Mouse (Mus musculus) lung, adult 10 weeks (tissue): ENCODE data around the gene Eif4g1. TPM values are rescaled to one million over a fixed set of nuclear protein-coding genes. Genes with fewer than 3 reads are reported as not detected.

ENCODE experiments used
- polyA plus RNA-seq: library from polyadenylated mRNA; stranded (reverse); fragments of 350-450 nt; fragmentation: Illumina TruSeq; extraction: RNeasy Lipid Tissue Mini Kit (QIAGEN cat#74804); gene quantifications from one replicate; pipeline ENCODE4 v1.2.3, GENCODE M21; 2014; ENCODE audit warnings: low read depth, low replicate concordance; ENCODE audit not compliant: insufficient read depth

Gene Eif4g1
- 71.2 TPM for polyA plus RNA-seq

DNA sequence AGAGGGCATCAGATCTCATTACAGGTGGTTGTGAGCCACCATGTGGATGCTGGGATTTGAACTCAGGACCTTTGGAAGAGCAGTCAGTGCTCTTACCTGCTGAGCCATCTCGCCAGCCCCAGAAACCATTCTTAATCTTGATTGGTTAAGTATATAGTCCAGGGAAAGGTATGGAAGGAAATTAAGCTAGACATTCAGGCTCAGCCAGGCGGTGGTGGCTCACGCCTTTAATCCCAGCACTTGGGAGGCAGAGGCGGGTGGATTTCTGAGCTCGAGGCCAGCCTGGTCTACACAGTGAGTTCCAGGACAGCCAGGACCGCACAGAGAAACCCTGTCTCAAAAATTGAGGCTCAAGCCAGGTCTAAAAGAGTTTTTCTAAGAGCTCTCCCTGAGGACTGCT is at the start of gene Eif4g1:
Gene Eif4g1, plus strand, starts transcription at position 301 of the 400 bp plus-strand sequence.

DNA sequence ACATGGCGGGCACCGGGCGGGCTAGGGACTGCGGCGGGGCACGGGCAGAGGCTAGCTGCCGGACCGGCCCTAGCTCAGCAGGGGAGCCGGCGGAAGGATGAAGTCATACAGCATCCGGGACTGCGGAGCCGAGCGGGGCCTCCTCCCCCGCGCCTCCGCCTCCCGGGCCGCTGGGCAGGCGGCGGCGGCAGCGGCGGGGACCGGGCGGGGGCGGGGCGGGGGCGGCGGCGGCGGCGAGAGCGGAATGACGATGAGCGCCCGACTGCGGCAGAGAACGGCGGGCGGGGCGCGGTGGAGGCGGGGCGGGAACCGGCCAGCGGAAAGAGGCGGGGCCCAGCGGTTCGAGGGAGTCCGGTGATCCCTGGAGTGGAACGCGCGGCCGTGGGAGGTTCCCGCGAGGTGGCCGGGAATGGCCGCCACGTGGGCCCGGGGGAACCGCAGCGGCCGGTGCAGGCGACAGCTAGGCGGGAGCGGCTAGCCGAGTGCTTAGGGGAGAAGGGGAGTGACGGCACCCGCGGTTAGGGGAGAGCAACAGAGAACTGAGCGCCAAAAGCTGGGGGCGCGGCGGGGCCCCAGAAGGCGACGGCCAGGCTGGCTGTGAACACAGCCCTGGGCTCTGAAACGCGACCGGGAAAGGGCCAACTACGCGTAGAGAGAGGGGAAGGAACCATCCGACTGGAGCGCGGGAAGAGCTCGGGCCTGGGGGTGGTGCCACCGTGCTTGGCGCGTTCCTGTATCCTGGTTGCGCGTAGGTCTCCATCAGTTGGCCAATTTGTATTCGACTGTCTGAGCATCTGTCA is 46.7 kb upstream of the Eif4g1 start, which contains the start of gene Camk2n2:
Gene Camk2n2, minus strand, starts transcription at position 97 of the 800 bp plus-strand sequence.

DNA sequence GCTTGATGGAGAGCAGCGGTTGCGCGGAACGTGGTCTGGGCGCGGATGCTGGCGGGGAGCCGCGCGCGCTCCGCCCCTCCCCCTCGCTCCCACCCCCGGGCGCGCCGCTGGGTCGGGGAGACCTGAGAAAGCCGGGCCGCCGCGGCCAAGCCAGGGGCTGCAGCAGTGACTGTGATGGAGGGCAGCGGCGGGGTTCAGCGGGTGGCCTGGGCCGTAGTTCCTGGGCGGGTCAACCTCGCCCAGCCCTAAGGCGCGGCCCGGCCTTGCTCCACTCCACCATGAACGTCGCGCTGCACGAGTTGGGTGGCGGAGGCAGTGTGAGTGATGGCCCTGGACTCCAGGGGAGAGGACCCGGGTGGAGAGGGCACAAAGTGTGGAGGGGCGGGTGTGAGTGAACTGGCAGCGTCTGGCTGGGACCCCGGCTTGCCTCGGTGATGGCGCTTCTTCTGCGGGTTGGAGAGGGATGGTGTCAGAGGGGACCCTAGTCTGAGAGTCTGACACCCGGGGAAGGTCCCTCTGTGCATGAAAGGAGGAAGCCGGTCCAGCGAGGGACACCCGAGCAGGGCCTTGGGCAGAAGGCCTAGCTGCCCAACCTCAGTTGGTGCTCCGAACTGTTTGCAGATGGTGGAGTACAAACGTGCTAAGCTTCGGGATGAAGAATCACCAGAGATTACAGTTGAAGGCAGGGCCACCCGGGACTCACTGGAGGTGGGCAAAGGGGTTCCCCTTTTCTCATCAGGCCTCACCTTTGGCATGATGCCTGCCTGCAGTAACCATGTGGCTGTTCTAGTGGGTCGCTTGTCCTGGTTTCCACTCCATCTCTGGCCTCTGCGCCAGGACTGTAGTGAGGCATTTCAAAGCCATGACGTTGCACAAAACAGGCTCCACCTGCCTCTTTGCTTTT is 38.1 kb upstream of the Eif4g1 start, which contains the start of gene Ece2:
Gene Ece2, plus strand, starts transcription at position 98 of the 904 bp plus-strand sequence.

DNA sequence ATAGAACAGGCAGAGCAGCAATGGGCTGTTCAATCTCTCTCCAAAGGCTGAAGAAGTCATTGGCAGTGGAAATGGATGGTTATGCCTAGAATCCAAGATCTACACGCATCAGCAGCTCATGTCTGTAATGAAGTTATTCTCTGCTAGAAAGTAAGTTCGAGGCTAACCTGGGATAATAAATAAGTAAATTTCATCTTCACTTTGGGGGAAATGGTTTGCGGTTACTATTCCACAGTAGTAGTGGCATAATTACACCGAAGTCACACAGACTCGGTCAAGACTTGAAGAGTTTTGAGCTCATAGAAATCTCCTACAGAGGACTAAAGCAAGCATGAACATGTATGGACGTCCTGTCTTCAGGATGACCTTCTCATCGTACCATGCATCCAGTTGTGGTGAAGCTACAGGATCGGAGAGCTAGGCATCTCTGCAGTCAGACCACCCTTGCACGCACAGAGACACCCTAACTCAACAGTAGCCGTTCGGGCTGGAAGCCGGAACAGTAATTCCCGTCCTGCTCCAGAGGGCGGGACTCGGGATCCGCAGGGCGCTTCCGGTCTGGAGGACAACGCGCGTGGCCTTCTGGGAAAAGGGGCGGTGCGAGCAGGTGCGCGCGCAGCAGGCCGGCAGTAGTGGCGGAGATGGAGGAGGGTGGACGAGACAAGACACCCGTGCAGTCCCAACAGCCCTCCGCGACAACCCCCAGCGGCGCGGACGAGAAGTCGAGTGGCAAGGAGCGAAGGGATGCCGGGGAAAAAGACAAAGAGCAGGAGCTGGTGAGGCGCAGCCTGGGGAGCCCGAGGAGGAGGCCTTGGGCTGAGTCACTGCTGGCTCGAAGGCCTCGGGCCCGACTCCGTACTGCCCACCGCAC is 16.8 kb upstream of the Eif4g1 start, which contains the start of gene Psmd2:
Gene Psmd2, plus strand, starts transcription at position 577 of the 871 bp plus-strand sequence.

DNA sequence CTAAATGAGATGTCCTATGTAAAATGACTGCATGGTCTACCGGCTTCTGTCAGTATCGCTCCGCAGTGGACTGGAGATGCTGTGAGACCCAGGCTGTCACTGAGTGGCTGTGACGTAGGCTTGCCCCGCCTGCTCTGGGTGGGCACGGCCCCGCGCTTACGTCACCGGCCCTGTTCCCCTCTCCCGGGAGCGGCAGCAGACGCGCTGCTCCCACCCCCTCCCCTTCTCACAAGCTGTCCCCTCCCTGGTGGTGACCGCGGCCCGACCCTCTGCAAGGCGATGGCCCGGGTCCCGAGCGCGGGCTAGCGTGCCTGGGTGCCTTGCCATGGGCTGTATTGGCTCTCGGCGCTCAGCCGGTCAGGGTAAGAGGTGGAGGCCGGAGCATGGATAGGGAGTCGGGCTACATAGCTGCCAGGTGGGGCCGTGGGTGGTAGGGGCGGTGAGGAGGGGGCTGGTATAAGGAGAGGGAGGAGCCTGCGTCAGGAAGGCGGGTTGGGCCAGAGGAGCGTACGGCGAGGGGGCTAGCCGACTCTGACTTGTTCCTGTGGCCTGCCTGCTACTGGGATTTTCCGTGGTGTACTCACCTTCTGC is 25.1 kb downstream of the Eif4g1 start, which contains the start of gene Fam131a:
Gene Fam131a, plus strand, starts transcription at position 131 of the 591 bp plus-strand sequence.

DNA sequence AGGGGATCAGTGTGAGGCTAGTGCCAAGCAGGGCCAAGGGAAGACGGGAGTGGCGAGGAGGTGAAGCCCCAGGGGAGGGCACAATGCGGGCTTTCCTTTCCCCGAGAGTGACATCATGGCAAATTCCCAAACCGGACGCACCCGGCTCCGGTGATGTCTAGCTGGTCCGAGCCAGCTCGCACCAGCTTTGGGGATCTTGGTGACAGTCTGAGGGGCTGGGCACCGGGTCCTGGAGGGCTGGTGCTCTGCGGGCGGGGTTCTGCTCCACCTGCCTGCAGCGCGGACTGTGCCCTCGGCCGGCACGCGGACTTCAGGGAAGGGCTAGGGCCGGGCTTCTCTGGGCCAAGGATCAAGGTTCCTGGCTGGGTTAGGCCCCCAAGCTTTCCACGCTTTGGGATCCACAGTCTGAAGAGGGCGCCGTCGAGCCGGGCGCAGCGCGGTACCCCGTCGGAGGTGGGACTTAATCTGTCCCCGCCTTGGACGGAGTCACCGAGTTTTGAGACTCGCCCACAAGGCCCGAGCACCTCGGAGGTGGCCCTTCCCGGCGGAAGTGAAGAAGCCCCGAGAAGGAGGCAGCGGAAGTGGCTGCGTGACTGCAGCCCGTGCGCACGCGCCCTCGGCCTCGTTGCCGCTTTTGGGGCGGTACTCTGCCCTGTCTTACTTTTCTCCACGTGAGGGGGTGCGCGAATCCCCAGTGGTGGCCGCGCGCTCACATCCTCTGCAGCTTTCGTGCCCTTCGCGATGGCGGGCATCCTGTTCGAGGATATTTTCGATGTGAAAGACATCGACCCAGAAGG is 49.3 kb downstream of the Eif4g1 start, which contains the start of the genes Polr2h and Clcn2:
Gene Polr2h, plus strand, starts transcription at position 485 of the 797 bp plus-strand sequence.
Gene Clcn2, minus strand, starts transcription at position 566 of the 797 bp plus-strand sequence.

DNA sequence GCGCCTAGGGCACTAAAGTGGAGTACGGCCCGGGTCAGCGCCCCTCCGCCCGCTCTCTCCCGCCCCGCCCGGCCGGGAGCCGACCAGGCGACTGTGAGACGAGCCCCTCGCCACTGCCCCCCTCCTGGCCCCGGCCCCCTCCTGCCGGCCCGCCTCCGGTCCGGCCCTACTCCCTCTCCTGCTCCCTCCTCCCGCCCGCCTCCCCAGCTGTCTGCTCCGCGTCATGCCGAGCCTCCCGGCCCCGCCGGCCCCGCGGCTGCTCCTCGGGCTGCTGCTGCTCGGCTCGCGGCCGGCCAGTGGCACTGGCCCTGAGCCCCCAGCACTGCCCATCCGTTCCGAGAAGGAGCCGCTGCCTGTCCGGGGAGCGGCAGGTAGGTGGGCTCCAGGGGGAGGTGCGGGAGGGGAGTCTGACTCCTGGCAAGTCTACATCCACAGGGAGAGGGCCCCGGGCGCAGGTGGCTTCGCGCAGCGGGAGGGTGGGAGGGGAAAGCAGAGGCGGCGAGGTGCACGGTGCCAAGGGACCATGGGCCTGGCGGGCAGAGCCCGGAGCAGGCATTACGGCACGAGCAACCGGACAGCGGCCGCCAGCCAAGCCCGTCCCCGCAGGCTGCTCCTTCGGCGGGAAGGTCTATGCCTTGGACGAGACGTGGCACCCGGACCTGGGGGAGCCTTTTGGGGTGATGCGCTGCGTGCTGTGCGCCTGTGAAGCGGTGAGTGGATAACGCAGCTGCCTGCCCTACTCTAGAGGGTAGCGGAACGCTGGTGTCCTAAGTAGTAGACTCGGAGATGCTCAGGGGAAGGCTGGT is 65.0 kb downstream of the Eif4g1 start, which contains the start of gene Chrd:
Gene Chrd, plus strand, starts transcription at position 203 of the 806 bp plus-strand sequence.

DNA sequence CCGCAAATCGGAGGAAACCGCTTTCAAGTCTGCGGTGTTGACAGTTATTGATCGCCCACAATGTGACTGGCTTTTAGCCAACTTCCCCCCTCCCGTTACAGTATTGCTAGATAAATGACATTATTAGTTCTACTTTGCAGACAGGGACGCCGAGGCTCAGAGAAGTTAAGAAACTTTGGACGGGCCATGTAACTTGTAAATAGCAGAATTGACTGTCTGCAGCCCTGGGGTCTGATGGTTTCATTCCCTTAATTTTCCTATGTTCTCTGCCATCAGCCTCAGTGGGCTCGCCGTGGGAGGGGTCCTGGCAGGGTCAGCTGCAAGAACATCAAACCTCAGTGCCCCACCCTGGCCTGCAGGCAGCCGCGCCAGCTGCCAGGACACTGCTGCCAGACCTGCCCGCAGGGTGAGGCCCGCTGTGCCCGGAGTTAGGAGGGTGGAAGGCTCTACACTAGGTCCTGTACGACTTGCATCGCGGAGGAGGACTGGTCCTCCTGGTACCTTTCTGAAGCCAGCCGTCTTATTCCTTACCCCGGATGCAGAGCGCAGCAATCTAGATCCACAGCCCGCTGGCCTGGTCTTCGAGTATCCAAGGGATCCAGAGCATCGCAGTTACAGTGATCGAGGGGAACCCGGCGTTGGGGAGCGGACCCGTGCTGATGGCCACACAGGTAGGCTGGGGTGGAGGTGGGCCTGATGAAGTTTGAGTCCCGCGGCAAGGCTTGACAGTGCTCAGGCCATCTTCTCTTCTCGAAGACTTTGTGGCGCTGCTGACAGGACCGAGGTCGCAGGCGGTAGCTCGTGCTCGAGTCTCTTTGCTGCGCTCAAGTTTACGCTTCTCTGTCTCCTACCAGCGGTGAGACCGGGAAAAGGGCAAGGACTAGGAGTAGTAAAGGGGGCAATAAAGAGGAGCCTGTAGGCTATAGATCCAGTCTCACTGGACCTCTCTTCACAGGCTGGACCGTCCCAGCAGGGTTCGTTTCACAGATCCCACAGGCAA is 65.9 kb downstream of the Eif4g1 start, which contains the start of gene Thpo:
Gene Thpo, minus strand, starts transcription at position 781 of the 1,000 bp plus-strand sequence.

Other genes with a start within 250 kb of the Eif4g1 start
- 26.6 TPM for gene Abcc5, start 241.9 kb upstream of the Eif4g1 start, polyA plus RNA-seq
- 43.4 TPM for gene Eif2b5, start 169.5 kb upstream of the Eif4g1 start, polyA plus RNA-seq
- gene Dvl3, start 151.3 kb upstream of the Eif4g1 start, polyA plus RNA-seq = 7.2 TPM
- gene Ap2m1, start 132.8 kb upstream of the Eif4g1 start, polyA plus RNA-seq = 172 TPM
- 29.9 TPM for gene Abcf3, start 119.7 kb upstream of the Eif4g1 start, polyA plus RNA-seq
- not detected for gene Vwa5b2, start 78.8 kb upstream of the Eif4g1 start, polyA plus RNA-seq
- 7.8 TPM for gene Eef1akmt4, start 56.7 kb upstream of the Eif4g1 start, polyA plus RNA-seq
- not detected for gene Gm49333, start 56.7 kb upstream of the Eif4g1 start, polyA plus RNA-seq
- gene Alg3, start 56.6 kb upstream of the Eif4g1 start, polyA plus RNA-seq = 9.9 TPM
- 2.6 TPM for gene Camk2n2, start 47.0 kb upstream of the Eif4g1 start, polyA plus RNA-seq
- gene Ece2, start 38.5 kb upstream of the Eif4g1 start, polyA plus RNA-seq = 0.23 TPM
- 87.1 TPM for gene Psmd2, start 16.7 kb upstream of the Eif4g1 start, polyA plus RNA-seq
- 12.6 TPM for gene Fam131a, start 24.9 kb downstream of the Eif4g1 start, polyA plus RNA-seq
- gene Polr2h, start 49.4 kb downstream of the Eif4g1 start, polyA plus RNA-seq = 25.3 TPM
- gene Clcn2, start 49.4 kb downstream of the Eif4g1 start, polyA plus RNA-seq = 2.4 TPM
- gene Chrd, start 64.8 kb downstream of the Eif4g1 start, polyA plus RNA-seq = 1.4 TPM
- 0.50 TPM for gene Thpo, start 66.2 kb downstream of the Eif4g1 start, polyA plus RNA-seq